Mouse (Mus musculus): ENCODE measurements around the gene Fem1b.

DNA sequence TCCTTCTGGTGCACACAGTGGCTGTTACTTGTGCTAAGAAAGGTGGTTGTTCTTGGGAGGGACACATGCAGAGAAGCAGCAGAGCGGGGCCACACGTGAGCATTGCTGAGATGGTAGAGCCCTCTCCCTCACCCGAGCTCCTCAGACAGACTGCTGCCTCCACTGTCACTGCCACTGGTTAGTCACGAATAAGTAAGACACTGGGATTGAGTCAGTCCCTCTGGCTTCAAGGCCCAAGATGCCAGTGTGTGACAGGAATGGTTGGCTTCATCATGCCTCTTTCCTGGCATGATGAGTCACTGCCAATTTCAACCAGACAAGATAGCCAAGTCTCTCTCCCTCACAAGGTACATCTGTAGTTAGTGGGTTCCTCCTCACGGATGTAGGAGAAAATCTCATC lies 25.0 kb downstream of the Fem1b start:
- TF ChIP-seq EP300 (IDR thresholded peaks at IDR 0.05; ENCODE audit: insufficient read depth, low read depth, low read length) (no peak), POLR2A (IDR thresholded peaks at IDR 0.05; ENCODE audit: insufficient read depth, low read length) (no peak)
